8 mouse cellular contexts compared by ENCODE assay signal in the genomic region with DNA sequence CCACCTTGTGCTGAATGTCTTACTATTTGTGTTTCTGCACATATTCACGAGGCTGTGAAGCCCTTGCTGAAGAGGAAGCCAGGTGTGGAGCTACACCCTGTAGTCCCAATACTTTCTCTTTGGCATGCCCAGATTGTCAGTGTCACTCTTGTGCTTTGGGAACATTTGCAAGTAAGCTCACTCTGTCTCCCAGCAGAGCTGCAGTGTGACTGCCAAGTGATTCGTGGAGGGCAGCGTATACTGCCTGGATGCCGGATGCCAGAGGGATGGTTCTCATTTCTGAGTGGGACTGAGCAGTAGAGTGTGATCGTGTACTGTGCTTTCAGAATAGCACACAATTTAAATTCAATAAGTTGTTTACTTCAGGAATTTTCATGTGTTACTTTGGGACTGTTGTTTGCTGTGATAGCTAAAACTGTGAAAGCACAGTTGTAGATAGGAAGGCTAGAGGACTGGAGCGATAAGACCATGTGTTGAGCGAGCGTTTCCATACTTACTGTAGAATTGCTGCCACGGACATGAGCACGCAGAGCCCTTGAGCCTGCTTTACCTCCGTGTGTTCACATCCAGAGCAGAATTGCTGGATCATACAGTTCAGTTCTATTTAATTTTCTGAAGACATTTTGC.
A peak's percentile ranks its signal among the peaks of the same experiment; 100 is the strongest.
DNase-seq lines count a peak whose midpoint lies in the region; ATAC-seq and TF ChIP-seq lines count a peak whose summit lies in the region.

No protein-coding gene starts in this region.

- H3K9ac ChIP-seq in hindbrain, postnatal 0 days (replicated peaks; ENCODE audit: low read length), result peak overlapping the region; percentile 24
- peak overlapping the region; percentile 24; the same call in 1 of the 2 replicates for H3K9ac ChIP-seq in midbrain, embryonic 13.5 days (replicated peaks)

- DNase-seq in cerebellum, adult 2 months, result peak in 1 of 2 experiments; percentile 42
- no peak for DNase-seq in cerebellum, adult 11 months
- peak; percentile 45 for DNase-seq in right cerebral cortex, adult 18-20 months
- no peak for DNase-seq in right cerebral cortex, postnatal 25 days
- peak; percentile 15 for DNase-seq in hindbrain, postnatal 0 days (ENCODE audit: low spot score)
- DNase-seq in ovary, adult 18-20 months (ENCODE audit: low spot score), result no peak
- DNase-seq in urinary bladder, adult 18-20 months (ENCODE audit: low spot score in 2 of 2), result no peak

- peaks cover 13% of the 10 kb centered on the region for H3K4me1 ChIP-seq in cerebellum, adult 2 months (ENCODE audit: control insufficient read depth, insufficient read depth, low read length)
- H3K4me1 ChIP-seq in hindbrain, postnatal 0 days (ENCODE audit: insufficient read depth, low read length), result peaks cover 16% of the 10 kb centered on the region; the same call in 1 of the 2 replicates
- peaks cover 48% of the 10 kb centered on the region for H3K4me1 ChIP-seq in midbrain, embryonic 13.5 days (replicated peaks)

- WGBS in cerebellum, adult 2 months, result 20% methylated on average over 11 of the region's 11 CpGs
- 24% methylated on average over 11 of the region's 11 CpGs for WGBS in hindbrain, postnatal 0 days
- WGBS in midbrain, embryonic 13.5 days, result 50% methylated on average over 11 of the region's 11 CpGs

- TF ChIP-seq CTCF in cerebellum, adult 2 months (IDR thresholded peaks at IDR 0.05; ENCODE audit: borderline replicate concordance, insufficient read depth, low read depth, low read length), result no peak
- TF ChIP-seq CTCF in hindbrain, postnatal 0 days (IDR thresholded peaks at IDR 0.05; ENCODE audit: low read depth), result no peak

- no peaks in the 10 kb centered on the region for H3K27me3 ChIP-seq in cerebellum, adult 2 months (ENCODE audit: control insufficient read depth, insufficient read depth, low read length)
- H3K27me3 ChIP-seq in hindbrain, postnatal 0 days (ENCODE audit: insufficient read depth, low read length), result no peaks in the 10 kb centered on the region
- no peaks in the 10 kb centered on the region for H3K27me3 ChIP-seq in midbrain, embryonic 13.5 days

- peak overlapping the region; percentile 68 for H3K4me2 ChIP-seq in hindbrain, postnatal 0 days (ENCODE audit: low read depth, low read length)
- H3K4me2 ChIP-seq in midbrain, embryonic 13.5 days (replicated peaks), result peak overlapping the region; percentile 78

- ATAC-seq in hindbrain, postnatal 0 days, result no peak
- no peak for ATAC-seq in midbrain, embryonic 13.5 days

- TF ChIP-seq POLR2A in cerebellum, adult 2 months (IDR thresholded peaks at IDR 0.05; ENCODE audit: borderline replicate concordance, insufficient read depth, low read length), result no peak

- no peak overlapping the region for H3K4me3 ChIP-seq in cerebellum, adult 2 months (replicated peaks; ENCODE audit: insufficient read depth, low read depth, low read length)
- no peak overlapping the region for H3K4me3 ChIP-seq in hindbrain, postnatal 0 days (ENCODE audit: low read length)
- no peak overlapping the region; the same call in 1 of the 2 replicates for H3K4me3 ChIP-seq in midbrain, embryonic 13.5 days (replicated peaks)

- peak overlapping the region; percentile 64 for H3K27ac ChIP-seq in cerebellum, adult 2 months (ENCODE audit: insufficient read depth, low read length)
- H3K27ac ChIP-seq in hindbrain, postnatal 0 days, result peak overlapping the region; percentile 96
- H3K27ac ChIP-seq in midbrain, embryonic 13.5 days, result peak overlapping the region; percentile 63

- H3K36me3 ChIP-seq in hindbrain, postnatal 0 days (ENCODE audit: insufficient read depth, low read length), result peaks cover 3% of the 10 kb centered on the region; the same call in 1 of the 2 replicates
- peaks cover 9% of the 10 kb centered on the region; the same call in 1 of the 2 replicates for H3K36me3 ChIP-seq in midbrain, embryonic 13.5 days

- H3K9me3 ChIP-seq in hindbrain, postnatal 0 days (ENCODE audit: low read length), result no peaks in the 10 kb centered on the region
- H3K9me3 ChIP-seq in midbrain, embryonic 13.5 days, result no peaks in the 10 kb centered on the region

Comparison
In these comparisons a context has a peak if more than half of its experiments do, and no peak if none do; other contexts are left out.
1. DNase-seq: peak in right cerebral cortex, adult 18-20 months (single experiment) and hindbrain, postnatal 0 days (single experiment); none in cerebellum, adult 11 months (single experiment), right cerebral cortex, postnatal 25 days (single experiment), ovary, adult 18-20 months (single experiment) and urinary bladder, adult 18-20 months (0 of 2).
2. Peak in every context shown above with its lines, with median percentiles within 50 percentile points of each other: H3K27ac ChIP-seq.